In the genomic region with DNA sequence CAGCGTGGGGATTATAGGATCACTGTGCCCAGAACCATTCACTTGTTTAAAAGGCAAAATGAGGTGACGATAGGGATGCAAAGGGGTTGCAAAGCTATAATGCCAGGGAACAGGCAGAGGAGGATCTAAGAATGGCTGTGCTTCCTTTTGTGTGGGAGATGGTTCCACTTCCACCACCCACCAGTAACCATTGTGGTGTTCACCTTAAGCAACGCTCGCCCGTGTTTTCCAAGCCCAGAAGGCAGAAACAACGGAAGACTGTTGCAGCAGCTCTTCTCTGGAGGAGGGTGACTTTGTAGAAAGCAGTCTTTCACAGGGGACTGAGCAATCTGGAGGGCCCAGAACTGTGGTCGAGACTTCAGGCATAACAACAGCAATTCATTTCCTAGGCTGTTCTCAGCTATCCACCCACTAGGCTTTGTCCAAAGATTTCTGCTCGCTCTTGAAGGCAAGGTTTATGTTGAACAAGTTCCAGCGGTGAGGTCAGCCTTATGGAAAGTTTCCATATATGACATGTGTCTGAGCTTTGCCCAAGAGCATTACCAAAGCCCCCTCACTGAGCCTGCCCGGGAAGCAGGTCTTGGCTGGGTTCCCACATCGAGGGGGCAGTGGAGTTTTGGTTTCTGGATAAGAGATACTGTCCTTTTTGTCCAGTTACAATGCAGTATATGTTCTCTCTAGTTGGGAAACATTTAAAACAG, we compare ENCODE assay signal across 8 mouse cellular contexts. TPM values are rescaled to one million over a fixed set of nuclear protein-coding genes. Genes with fewer than 3 reads are reported as not detected.
DNase-seq lines count a peak whose midpoint lies in the region; ATAC-seq and TF ChIP-seq lines count a peak whose summit lies in the region.

No protein-coding gene starts in this region.

- H3K27me3 ChIP-seq in lung, embryonic 14.5 days (ENCODE audit: insufficient read depth, low read length): no peaks in the 10 kb centered on the region
- no peaks in the 10 kb centered on the region for H3K27me3 ChIP-seq in limb, embryonic 14.5 days (ENCODE audit: control insufficient read depth, insufficient read depth, low read length)

- DNase-seq in lung, embryonic 14.5 days: peak; percentile 91
- no peak for DNase-seq in lung, postnatal 25 days (ENCODE audit: low spot score)
- DNase-seq in cerebellum, adult 9-11 months: peak; percentile 61
- peak; percentile 35 to 50 for DNase-seq in heart, adult 18-20 months
- peak; percentile 86 for DNase-seq in limb, embryonic 14.5 days (ENCODE audit: low spot score)
- DNase-seq in adrenal gland, adult 2 months: no peak
- no peak for DNase-seq in ovary, postnatal 36 days (ENCODE audit: low spot score)
- DNase-seq in ovary, adult 18-20 months (ENCODE audit: low spot score): no peak

- H3K27ac ChIP-seq in lung, embryonic 14.5 days (ENCODE audit: low read depth): peak overlapping the region; percentile 89
- H3K27ac ChIP-seq in limb, embryonic 14.5 days (replicated peaks; ENCODE audit: low read depth, low read length): peak overlapping the region; percentile 73

- no peaks in the 10 kb centered on the region for H3K9me3 ChIP-seq in lung, embryonic 14.5 days (ENCODE audit: low read depth, low read length)
- H3K9me3 ChIP-seq in limb, embryonic 14.5 days (ENCODE audit: control insufficient read depth, low read length): no peaks in the 10 kb centered on the region

- WGBS in lung, embryonic 14.5 days: 61% methylated on average over 11 of the region's 11 CpGs
- 66% methylated on average over 11 of the region's 11 CpGs for WGBS in limb, embryonic 14.5 days

- ATAC-seq in lung, embryonic 14.5 days (ENCODE audit: insufficient read depth): peak; percentile 79
- peak; percentile 80 for ATAC-seq in limb, embryonic 14.5 days (ENCODE audit: low FRiP score, low read depth)

- peaks cover 2% of the 10 kb centered on the region; the same call in 1 of the 2 replicates for H3K36me3 ChIP-seq in lung, embryonic 14.5 days (ENCODE audit: insufficient read depth)
- peaks cover 16% of the 10 kb centered on the region for H3K36me3 ChIP-seq in limb, embryonic 14.5 days (ENCODE audit: control insufficient read depth, insufficient read depth, low read length)

- H3K4me1 ChIP-seq in lung, embryonic 14.5 days (ENCODE audit: insufficient read depth): peaks cover 5% of the 10 kb centered on the region; the same call in 1 of the 2 replicates
- peaks cover 5% of the 10 kb centered on the region; the same call in 1 of the 2 replicates for H3K4me1 ChIP-seq in limb, embryonic 14.5 days (ENCODE audit: control insufficient read depth, insufficient read depth, low read length)

- no peak overlapping the region for H3K4me3 ChIP-seq in lung, embryonic 14.5 days (ENCODE audit: low read depth, low read length)
- no peak overlapping the region for H3K4me3 ChIP-seq in limb, embryonic 14.5 days (replicated peaks; ENCODE audit: low read length)

- H3K9ac ChIP-seq in lung, embryonic 14.5 days: no peak overlapping the region
- no peak overlapping the region for H3K9ac ChIP-seq in limb, embryonic 14.5 days (ENCODE audit: low read depth, low read length, severe bottlenecking)

- TF ChIP-seq CTCF in lung, embryonic 14.5 days (IDR thresholded peaks at IDR 0.05; ENCODE audit: low read depth): no peak

- no peak overlapping the region for H3K4me2 ChIP-seq in lung, embryonic 14.5 days
- no peak overlapping the region for H3K4me2 ChIP-seq in limb, embryonic 14.5 days (replicated peaks; ENCODE audit: low read depth, low read length, severe bottlenecking)

- TF ChIP-seq POLR2A in limb, embryonic 14.5 days (IDR thresholded peaks at IDR 0.05; ENCODE audit: borderline replicate concordance, extremely low read depth, insufficient read depth, insufficient read length): no peak

RNA-seq across cellular contexts. Expression of gene Actg2, which starts 5.8 kb away (rescaled TPM):
- 204 and 205 TPM in 2 replicates for polyA plus RNA-seq in lung, embryonic 14.5 days (2014; fragmentation: Nextera tagmentation; extraction: Ambion mirVana)
- total RNA-seq in heart, adult 18-20 months (2021): 1 to 10 TPM in 1 of 2 experiments, under 1 TPM in 1; 0.84 to 1.9 TPM
- polyA plus RNA-seq in limb, embryonic 14.5 days (2012; rRNA removed): 5.1 and 5.3 TPM in 2 replicates
- 5.5 and 5.6 TPM in 2 replicates for polyA plus RNA-seq in limb, embryonic 14.5 days (2014; fragmentation: Nextera tagmentation; extraction: Ambion mirVana)
- under 1 TPM; 0.81 to 0.97 TPM for total RNA-seq in adrenal gland, adult 2 months (2021)
- 0.80 and 1.9 TPM in 2 replicates for polyA plus RNA-seq in adrenal gland, adult 2 months (2012; rRNA removed)

RNA-seq across cellular contexts. Expression of gene Stambp, which starts 30.6 kb away (rescaled TPM):
- 18.6 and 19.7 TPM in 2 replicates for polyA plus RNA-seq in lung, embryonic 14.5 days (2014; fragmentation: Nextera tagmentation; extraction: Ambion mirVana)
- 10 to 100 TPM; 10.2 to 13.8 TPM for total RNA-seq in heart, adult 18-20 months (2021)
- 20.3 and 21.3 TPM in 2 replicates for polyA plus RNA-seq in limb, embryonic 14.5 days (2012; rRNA removed)
- 27.9 and 30.2 TPM in 2 replicates for polyA plus RNA-seq in limb, embryonic 14.5 days (2014; fragmentation: Nextera tagmentation; extraction: Ambion mirVana)
- 10 to 100 TPM; 22.3 to 22.7 TPM for total RNA-seq in adrenal gland, adult 2 months (2021)
- polyA plus RNA-seq in adrenal gland, adult 2 months (2012; rRNA removed): 4.0 and 4.4 TPM in 2 replicates

RNA-seq across cellular contexts. Expression of gene Dguok, which starts 35.1 kb away (rescaled TPM):
- 69.7 and 71.1 TPM in 2 replicates for polyA plus RNA-seq in lung, embryonic 14.5 days (2014; fragmentation: Nextera tagmentation; extraction: Ambion mirVana)
- total RNA-seq in heart, adult 18-20 months (2021): 10 to 100 TPM; 34.7 to 35.0 TPM
- 89.0 and 104 TPM in 2 replicates for polyA plus RNA-seq in limb, embryonic 14.5 days (2012; rRNA removed)
- polyA plus RNA-seq in limb, embryonic 14.5 days (2014; fragmentation: Nextera tagmentation; extraction: Ambion mirVana): 77.0 and 87.0 TPM in 2 replicates
- 10 to 100 TPM; 45.1 to 49.5 TPM for total RNA-seq in adrenal gland, adult 2 months (2021)
- 47.3 and 49.3 TPM in 2 replicates for polyA plus RNA-seq in adrenal gland, adult 2 months (2012; rRNA removed)

Comparison
In these comparisons a context has a peak if more than half of its experiments do, and no peak if none do; other contexts are left out.
1. DNase-seq: peak in lung, embryonic 14.5 days (single experiment), cerebellum, adult 9-11 months (single experiment), heart, adult 18-20 months (2 of 2) and limb, embryonic 14.5 days (single experiment); none in lung, postnatal 25 days (single experiment), adrenal gland, adult 2 months (single experiment), ovary, postnatal 36 days (single experiment) and ovary, adult 18-20 months (single experiment).
2. RNA of gene Actg2, which starts 5.8 kb away (polyA plus RNA-seq): 204 to 205 TPM in lung, embryonic 14.5 days; 5.1 to 5.6 TPM in limb, embryonic 14.5 days and 0.80 to 1.9 TPM in adrenal gland, adult 2 months; every median in the first group is over 10 times any median in the second.